Mouse (Mus musculus) ES-E14 (cell line): ENCODE measurements around the gene Ccdc62. TPM values are rescaled to one million over a fixed set of nuclear protein-coding genes. Genes with fewer than 3 reads are reported as not detected.

Experiments used
- DNase-seq: peaks from one replicate; pipeline ENCODE4 v3.0.0-alpha.2; 2013; ENCODE audit warnings: low read depth, low spot score
- H3K27ac ChIP-seq: 2 replicates; pipeline ENCODE4 v1.5.1; 2012; ENCODE audit warnings: low read depth, mild to moderate bottlenecking, low read length, moderate library complexity, mixed read lengths; ENCODE audit not compliant: poor library complexity, insufficient read depth, severe bottlenecking
- H3K36me3 ChIP-seq: 2 replicates; pipeline ENCODE4 v1.6.1; 2012; ENCODE audit warnings: mild to moderate bottlenecking, low read length, moderate library complexity, mixed read lengths; ENCODE audit not compliant: control insufficient read depth, poor library complexity, insufficient read depth, severe bottlenecking
- H3K4me1 ChIP-seq, 2 experiments: fragments of 150-350 bp in 1 of 2; sonication (generic) in 1 of 2; 2 replicates each; pipeline ENCODE4 v1.6.1; 2012; ENCODE audit warnings: low read length in 2 of 2, mild to moderate bottlenecking in 1 of 2, mixed read lengths in 1 of 2; ENCODE audit not compliant: control insufficient read depth in 2 of 2, insufficient read depth in 2 of 2, poor library complexity in 1 of 2
- H3K4me3 ChIP-seq, 2 experiments: fragments of 150-350 bp in 1 of 2; sonication (generic) in 1 of 2; 2 replicates each; pipeline ENCODE4 v1.5.1; 2012; ENCODE audit warnings: low read length in 2 of 2, low read depth in 1 of 2, mild to moderate bottlenecking in 1 of 2, mixed read lengths in 1 of 2; ENCODE audit not compliant: insufficient read depth in 1 of 2, poor library complexity in 1 of 2, severe bottlenecking in 1 of 2
- H3K9ac ChIP-seq: 2 replicates; pipeline ENCODE4 v1.6.1; 2012; ENCODE audit warnings: low read depth, mild to moderate bottlenecking, low read length, mixed read lengths; ENCODE audit not compliant: poor library complexity, insufficient read depth, severe bottlenecking
- H3K9me3 ChIP-seq: fragments of 150-350 bp; sonication (generic); 2 replicates; pipeline ENCODE4 v1.6.1; 2012; ENCODE audit warnings: low read depth, mild to moderate bottlenecking, low read length; ENCODE audit not compliant: control insufficient read depth, insufficient read depth
- CHD2 ChIP-seq: IDR thresholded peaks from 2 replicates; pipeline ENCODE4 v1.6.1; 2014; ENCODE audit warnings: mild to moderate bottlenecking, low read depth, low read length, inconsistent platforms
- HCFC1 ChIP-seq: IDR thresholded peaks from 2 replicates; pipeline ENCODE4 v1.6.1; 2012; ENCODE audit warnings: low read length, inconsistent platforms, borderline replicate concordance; ENCODE audit not compliant: insufficient read depth
- MAFK ChIP-seq: IDR thresholded peaks from 2 replicates; pipeline ENCODE4 v1.6.1; 2014; ENCODE audit warnings: mild to moderate bottlenecking, low read depth, low read length, inconsistent platforms; ENCODE audit not compliant: insufficient read depth
- ZC3H11A ChIP-seq: IDR thresholded peaks from 2 replicates; pipeline ENCODE4 v1.6.1; 2012; ENCODE audit warnings: low read depth, mild to moderate bottlenecking, inconsistent platforms, low read length, borderline replicate concordance
- ZNF384 ChIP-seq: IDR thresholded peaks from 2 replicates; pipeline ENCODE4 v1.6.1; 2012; ENCODE audit warnings: low read depth, low read length, inconsistent platforms
- in situ Hi-C, 2 experiments: fragments of 600-800 bp; cut with MboI; formaldehyde crosslinking; loops; one replicate each; pipeline ENCODE4 v1.15.1; 2025; ENCODE audit warnings: low sequenced_read_pairs in 2 of 2, inconsistent platforms in 1 of 2; ENCODE audit not compliant: unreplicated experiment in 2 of 2
- total RNA-seq: library from RNA; depleted of rRNA; stranded (reverse); fragments of 300-350 nt; gene quantifications from 2 replicates; pipeline ENCODE4 v1.2.3, GENCODE M21; 2012

The Ccdc62 gene
- total RNA-seq, 1 experiment, result 6.3 TPM

- Histone ChIP-seq H3K36me3 (peaks cover 23% of the 10 kb centered on the region), H3K4me3 (peak overlapping the region; percentile 67 to 91), H3K4me1 (peaks cover 0 to 4% of the 10 kb centered on the region in 2 experiments; a peak in 1 of 4 replicates), H3K9ac (peak overlapping the region; percentile 97), H3K27ac (no peak overlapping the region), H3K9me3 (no peaks in the 10 kb centered on the region)
- DNase-seq, result no peak
- TF ChIP-seq ZC3H11A (no peak), ZNF384 (no peak), CHD2 (no peak), HCFC1 (no peak), MAFK (no peak)
- in situ Hi-C loops, result no loop called here
Measured at GRCm38 (mm10) chr5:123907631-123907977, 22.9 kb upstream of the Ccdc62 start.

DNA sequence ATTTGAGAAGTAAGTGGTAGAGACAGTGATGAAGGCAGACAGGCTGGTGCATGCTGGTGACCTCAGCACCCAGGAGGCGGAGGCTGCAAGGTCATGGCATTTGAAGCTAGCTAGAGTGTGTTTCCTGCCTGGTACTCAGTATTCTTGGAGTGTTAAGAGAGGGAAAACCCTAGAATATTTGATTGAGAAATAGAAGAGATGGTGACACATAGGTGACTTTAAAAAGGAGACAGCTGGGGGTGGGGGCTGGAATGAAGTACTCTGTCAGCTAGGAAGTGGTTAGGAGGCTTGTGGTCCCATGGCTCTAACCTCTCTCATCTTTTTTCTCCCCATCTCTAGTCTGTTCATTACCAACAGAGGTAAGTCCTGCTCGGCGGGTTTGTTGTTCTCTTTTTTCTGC, 15.6 kb upstream of the Ccdc62 start:
- in situ Hi-C loops, result no loop called here
- DNase-seq, result no peak
- no peak overlapping the region for H3K27ac ChIP-seq
- H3K4me1 ChIP-seq, result no peaks in the 10 kb centered on the region; a peak in 1 of 4 replicates
- no peak overlapping the region for H3K9ac ChIP-seq
- H3K36me3 ChIP-seq, result peaks cover 24% of the 10 kb centered on the region
- no peak overlapping the region for H3K4me3 ChIP-seq
- TF ChIP-seq MAFK, result no peak
- no peak for TF ChIP-seq CHD2
- no peak for TF ChIP-seq ZC3H11A
- TF ChIP-seq HCFC1, result no peak
- TF ChIP-seq ZNF384, result no peak
- no peaks in the 10 kb centered on the region for H3K9me3 ChIP-seq

DNA sequence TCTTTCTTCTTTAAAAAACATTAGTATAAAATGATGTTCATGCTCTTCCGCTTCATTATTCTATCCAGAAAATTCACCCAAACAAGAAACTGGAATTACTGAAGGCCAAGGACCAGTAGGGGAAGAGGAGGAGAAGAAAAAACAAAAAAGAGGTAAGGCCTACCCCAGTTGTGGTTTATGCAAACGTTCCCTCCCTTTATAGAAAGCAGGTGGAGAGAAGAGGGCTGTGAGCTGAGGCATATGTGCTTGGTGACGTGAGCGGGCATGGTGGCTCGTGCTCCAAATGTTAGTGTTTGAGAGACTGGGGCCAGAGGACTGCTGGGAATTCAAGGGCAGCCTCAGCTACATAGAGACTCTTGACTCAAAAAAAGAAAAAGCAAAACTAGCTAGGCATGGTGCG, 8.4 kb upstream of the Ccdc62 start:
- Histone ChIP-seq H3K9ac (no peak overlapping the region), H3K36me3 (peaks cover 36% of the 10 kb centered on the region), H3K4me1 (no peaks in the 10 kb centered on the region), H3K4me3 (no peak overlapping the region), H3K9me3 (no peaks in the 10 kb centered on the region), H3K27ac (no peak overlapping the region)
- no peak for DNase-seq
- in situ Hi-C loops, result no loop called here
- TF ChIP-seq CHD2 (no peak), ZC3H11A (no peak), MAFK (no peak), ZNF384 (no peak), HCFC1 (no peak)

DNA sequence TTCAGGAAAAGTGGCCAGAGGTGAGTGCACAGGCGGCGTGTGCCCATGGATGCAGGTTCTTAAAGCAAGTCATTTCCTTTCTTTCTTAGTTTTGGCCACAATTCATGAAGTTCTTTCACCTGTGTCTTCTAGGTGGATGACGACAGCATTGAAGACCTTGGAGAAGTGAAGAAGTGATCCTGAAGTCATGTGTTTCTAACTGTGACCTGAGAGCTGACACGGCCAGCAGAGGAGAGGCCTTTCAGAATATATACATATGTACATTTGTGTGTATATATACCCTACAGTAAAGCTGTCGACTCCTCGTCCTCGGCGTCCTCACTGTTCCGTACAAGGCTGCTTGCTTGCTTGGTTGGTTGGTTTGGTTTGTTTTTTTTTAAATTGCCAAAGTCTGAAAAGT, 3.4 kb upstream of the Ccdc62 start, which contains the start of gene Gm43518:
Gm43518 (plus strand) TSS at position 301 of the 400 bp plus-strand sequence.
- H3K9ac ChIP-seq, result no peak within 1 kb of the TSS
- no peak within 1 kb of the TSS for H3K4me3 ChIP-seq
- no peak for DNase-seq
- TF ChIP-seq MAFK (no peak), ZC3H11A (no peak), ZNF384 (no peak), HCFC1 (no peak), CHD2 (no peak)
- in situ Hi-C loops, result no loop called here
- no peak within 1 kb of the TSS for H3K27ac ChIP-seq
- H3K36me3 ChIP-seq, result peaks cover 28% of the 10 kb centered on the region
- H3K4me1 ChIP-seq, result peaks cover 0 to 2% of the 10 kb centered on the region in 2 experiments; a peak in 1 of 4 replicates
- H3K9me3 ChIP-seq, result no peaks in the 10 kb centered on the region

DNA sequence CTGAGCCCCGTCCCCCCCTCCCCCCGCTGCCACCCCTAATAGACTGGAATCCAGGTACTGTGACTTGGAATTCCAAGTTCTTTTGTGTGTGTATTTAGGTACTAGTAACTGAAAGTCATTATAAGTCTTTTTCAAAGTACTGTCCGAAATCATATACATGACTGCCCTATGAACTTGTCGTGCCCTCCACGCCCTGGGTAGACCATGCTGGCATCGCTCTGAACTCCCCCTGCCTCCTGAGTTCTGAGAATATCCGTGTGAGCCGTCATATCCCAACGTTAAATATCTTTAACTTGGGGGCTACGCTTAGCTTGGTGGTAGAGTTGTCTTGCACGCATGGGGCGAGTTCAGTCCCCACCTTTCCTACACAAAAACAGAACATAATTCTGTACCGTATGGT, 652 bp downstream of the Ccdc62 start:
- Histone ChIP-seq H3K27ac (no peak overlapping the region; the same call in 1 of the 2 replicates), H3K36me3 (peaks cover 8% of the 10 kb centered on the region), H3K9ac (peak overlapping the region; percentile 94), H3K4me3 (peak overlapping the region; percentile 70 to 77), H3K9me3 (no peaks in the 10 kb centered on the region), H3K4me1 (peaks cover 0 to 5% of the 10 kb centered on the region in 2 experiments; a peak in 1 of 4 replicates)
- no peak for DNase-seq
- no peak for TF ChIP-seq ZC3H11A
- TF ChIP-seq MAFK, result no peak
- TF ChIP-seq CHD2, result no peak
- TF ChIP-seq ZNF384, result no peak
- TF ChIP-seq HCFC1, result no peak
- in situ Hi-C loops, result no loop called here
